Mouse (Mus musculus): ENCODE results near the gene Nog.

GRCm38 (mm10) chr11:89257893-89258292, 44.2 kb downstream of the Nog start:
- TF ChIP-seq POLR2A (IDR thresholded peaks at IDR 0.05; ENCODE audit: control insufficient read depth in 1 of 2, insufficient read depth in 1 of 2, low read depth in 1 of 2, low read length in 2 of 2, poor library complexity in 1 of 2), result no peak
- TF ChIP-seq POLR2AphosphoS2 (IDR thresholded peaks at IDR 0.05; ENCODE audit: low read length), result no peak
- TF ChIP-seq EP300 (IDR thresholded peaks at IDR 0.05; ENCODE audit: low read depth in 1 of 2, low read length in 2 of 2), result no peak
- no peak for TF ChIP-seq CHD2 (IDR thresholded peaks at IDR 0.05; ENCODE audit: low read length)
- no peak for TF ChIP-seq CTCF (IDR thresholded peaks at IDR 0.05 in 2 of 3, conservative IDR thresholded peaks at IDR 0.05 in 1 of 3; ENCODE audit: control insufficient read depth in 1 of 3, insufficient read depth in 1 of 3, low read depth in 2 of 3, low read length in 3 of 3, poor library complexity in 1 of 3, severe bottlenecking in 1 of 3)
- TF ChIP-seq ZNF384 (IDR thresholded peaks at IDR 0.05; ENCODE audit: low read depth, low read length), result no peak
- TF ChIP-seq TCF12 (IDR thresholded peaks at IDR 0.05; ENCODE audit: low read depth, low read length), result no peak
- TF ChIP-seq ZMIZ1 (IDR thresholded peaks at IDR 0.05; ENCODE audit: low read depth, low read length), result no peak
- no peak for TF ChIP-seq GATA1 (IDR thresholded peaks at IDR 0.05; ENCODE audit: low read depth, low read length)

All from MEL (cell line).